Mouse (Mus musculus): Measurements from ENCODE around the gene Nlrp3. TPM values are rescaled to one million over a fixed set of nuclear protein-coding genes. Genes with fewer than 3 reads are reported as not detected.
"Not testable (repeated sequence)": the region's sequence is repeated elsewhere in the genome, so short reads cannot be mapped to it uniquely, and the experiment has no call there.

The Nlrp3 gene
- total RNA-seq, 2 experiments from 2014 or later, result 0.28 to 0.45 TPM

- peak; percentile 54 for DNase-seq
Measured at GRCm38 (mm10) chr11:59537218-59538130, 3.9 kb upstream of the Nlrp3 start.

GRCm38 (mm10) chr11:59538387-59538786 lies 3.0 kb upstream of the Nlrp3 start:
- peak; percentile 59 for DNase-seq

DNA sequence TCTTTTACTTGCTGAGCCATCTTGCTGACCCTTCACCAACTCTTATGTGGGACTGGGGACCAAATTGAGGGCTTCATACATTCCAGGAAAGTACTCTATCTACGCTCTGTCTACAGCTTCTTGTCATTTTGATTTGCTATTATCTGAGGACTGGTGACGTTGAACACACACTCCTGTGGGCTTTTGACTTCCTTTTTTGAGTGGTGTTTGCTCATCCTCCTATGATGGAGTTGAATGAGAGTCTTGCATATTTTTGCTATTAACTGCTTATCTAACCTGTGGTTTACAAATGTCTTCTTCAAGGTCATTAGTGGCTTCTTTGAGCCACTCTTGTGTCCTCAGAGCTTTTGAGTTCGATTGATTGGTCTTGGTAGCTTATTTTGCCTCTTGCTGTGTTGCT lies 1.2 kb upstream of the Nlrp3 start:
- no peak for DNase-seq

GRCm38 (mm10) chr11:59542442-59542841 lies 1.1 kb downstream of the Nlrp3 start:
- DNase-seq, result no peak

GRCm38 (mm10) chr11:59543376-59543775 lies 2.0 kb downstream of the Nlrp3 start:
- no peak for DNase-seq

- DNase-seq, result no peak
Measured at GRCm38 (mm10) chr11:59544005-59544404, 2.6 kb downstream of the Nlrp3 start.

DNA sequence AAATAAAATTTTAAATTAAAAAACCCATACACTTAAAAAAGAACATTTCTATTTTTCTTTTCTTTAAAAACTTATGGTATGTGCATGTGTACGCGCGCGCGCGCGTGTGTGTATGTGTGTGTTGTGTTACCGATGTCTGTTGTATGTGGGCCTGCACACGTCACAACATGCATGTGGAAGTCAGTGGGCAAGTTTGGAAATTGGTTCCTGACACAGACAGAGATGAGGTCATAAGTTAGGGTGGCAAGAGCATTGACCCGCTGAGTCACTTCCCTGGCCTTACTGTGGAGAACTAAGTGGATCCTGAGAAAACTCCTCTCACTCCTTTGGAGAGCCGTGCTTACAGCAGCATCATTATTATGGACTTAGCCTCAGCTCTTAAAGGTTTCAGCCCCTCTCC lies 12.8 kb downstream of the Nlrp3 start:
- no peak for DNase-seq

- DNase-seq, result no peak
Measured at GRCm38 (mm10) chr11:59554535-59554934, 13.2 kb downstream of the Nlrp3 start.

GRCm38 (mm10) chr11:59560906-59561305 lies 19.5 kb downstream of the Nlrp3 start:
- DNase-seq, result no peak

DNA sequence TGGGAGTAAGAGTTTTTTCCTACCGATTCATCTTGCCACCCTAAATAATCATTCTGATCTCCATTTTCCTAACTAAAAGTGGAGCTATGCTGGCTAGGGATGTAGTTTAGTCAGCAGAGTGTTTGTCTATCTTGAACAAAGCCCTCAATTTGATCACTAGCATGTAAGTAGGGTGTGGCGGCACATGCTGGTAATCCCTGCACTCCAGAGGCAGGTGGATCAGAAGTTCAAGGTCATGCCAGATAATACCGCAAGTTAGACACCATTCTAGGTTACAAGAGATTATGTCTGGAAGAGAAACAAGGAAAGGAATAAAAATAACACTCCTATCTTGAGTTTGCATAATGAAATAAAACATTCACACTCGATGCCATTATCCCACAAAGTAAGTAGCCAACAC lies 21.0 kb downstream of the Nlrp3 start:
- no peak for DNase-seq

- DNase-seq, result no peak
Measured at GRCm38 (mm10) chr11:59562837-59563236, 21.5 kb downstream of the Nlrp3 start.

DNA sequence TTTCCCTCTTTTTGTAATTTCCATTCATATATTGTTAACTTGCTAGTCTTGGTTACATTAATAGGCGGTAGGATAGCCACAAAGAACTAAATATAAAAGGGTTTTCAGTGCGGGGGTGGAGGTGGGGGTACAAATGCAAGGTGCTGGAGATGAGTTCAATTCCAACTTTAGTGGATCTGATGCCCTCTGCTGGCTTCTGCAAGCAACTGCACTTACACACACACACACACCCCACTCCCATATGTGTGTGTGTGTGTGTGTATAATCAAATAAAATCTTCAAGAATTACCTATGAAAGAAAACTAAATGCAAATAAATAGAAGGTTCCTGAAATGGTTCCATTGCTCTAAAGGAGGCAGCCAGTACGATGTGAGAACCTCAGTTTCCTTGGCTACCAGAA lies 27.9 kb downstream of the Nlrp3 start:
- DNase-seq, result no peak

- peak; percentile 17 for DNase-seq
Measured at GRCm38 (mm10) chr11:59575726-59576125, 34.4 kb downstream of the Nlrp3 start.

DNA sequence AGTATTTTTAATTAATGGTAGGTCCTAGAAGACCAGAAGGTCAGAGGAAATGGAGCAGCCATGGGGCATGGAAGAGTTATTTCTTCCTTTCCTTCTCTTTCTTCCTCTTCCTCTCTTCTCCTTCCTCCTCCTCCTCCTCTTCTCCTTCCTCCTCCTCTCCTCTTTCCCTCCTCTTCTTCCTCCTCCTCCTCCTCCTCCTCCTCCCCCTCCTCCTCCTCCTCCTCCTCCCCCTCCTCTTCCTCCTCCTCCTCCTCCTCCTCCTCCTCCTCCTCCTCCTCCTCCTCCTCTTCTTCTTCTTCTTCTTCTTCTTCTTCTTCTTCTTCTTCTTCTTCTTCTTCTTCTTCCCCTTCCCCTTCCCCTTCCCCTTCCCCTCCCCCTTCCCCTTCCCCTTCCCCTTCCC lies 34.8 kb downstream of the Nlrp3 start, which contains the start of gene Olfr222:
Gene Olfr222 (minus strand): TSS at position 101 of the 400 bp plus-strand sequence.
- not testable (repeated sequence) for DNase-seq

DNA sequence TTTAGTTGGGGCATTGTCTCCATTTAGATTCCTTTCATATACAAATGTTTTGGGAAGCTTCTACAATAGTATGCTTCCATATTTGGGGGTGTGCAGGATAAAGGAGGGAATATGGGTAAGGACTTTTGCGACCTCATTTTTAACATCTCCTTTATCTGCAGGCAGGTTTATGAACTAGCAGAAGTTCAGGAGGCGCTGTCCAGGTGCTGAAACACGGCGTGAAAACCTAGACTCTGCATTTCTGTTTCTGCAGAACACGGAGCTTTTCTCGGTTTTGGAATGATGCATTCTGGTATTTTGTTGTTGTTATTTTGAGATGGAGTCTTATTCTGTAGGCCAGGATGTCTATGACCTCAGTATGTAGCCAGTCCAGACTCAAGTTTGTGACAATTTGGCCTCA lies 43.2 kb downstream of the Nlrp3 start:
- DNase-seq, result no peak

GRCm38 (mm10) chr11:59589496-59589895 lies 48.1 kb downstream of the Nlrp3 start:
- no peak for DNase-seq

DNA sequence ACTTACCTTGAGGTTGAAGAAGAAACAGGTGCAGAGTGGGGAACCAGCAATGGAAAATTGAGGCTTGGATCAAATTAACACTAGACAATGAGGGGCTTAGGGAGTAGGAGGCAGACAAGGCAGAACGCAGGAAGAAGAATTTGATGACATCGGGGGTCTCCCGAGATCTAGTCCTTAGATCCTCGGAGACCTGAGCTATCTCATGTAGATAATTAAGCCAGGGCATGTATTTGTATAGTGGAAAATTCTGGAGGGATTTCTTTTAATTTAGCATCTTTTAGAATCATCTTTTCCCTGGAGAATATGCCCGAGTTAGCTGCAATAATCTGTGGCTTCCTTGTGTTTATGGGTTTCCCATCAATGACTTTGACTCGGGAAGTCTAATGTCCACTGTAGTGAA lies 51.8 kb downstream of the Nlrp3 start, which contains the start of gene Olfr223:
Gene Olfr223 (minus strand): TSS at position 101 of the 400 bp plus-strand sequence.
- DNase-seq, result no peak

GRCm38 (mm10) chr11:59596091-59596490 lies 54.7 kb downstream of the Nlrp3 start:
- DNase-seq, result no peak

DNA sequence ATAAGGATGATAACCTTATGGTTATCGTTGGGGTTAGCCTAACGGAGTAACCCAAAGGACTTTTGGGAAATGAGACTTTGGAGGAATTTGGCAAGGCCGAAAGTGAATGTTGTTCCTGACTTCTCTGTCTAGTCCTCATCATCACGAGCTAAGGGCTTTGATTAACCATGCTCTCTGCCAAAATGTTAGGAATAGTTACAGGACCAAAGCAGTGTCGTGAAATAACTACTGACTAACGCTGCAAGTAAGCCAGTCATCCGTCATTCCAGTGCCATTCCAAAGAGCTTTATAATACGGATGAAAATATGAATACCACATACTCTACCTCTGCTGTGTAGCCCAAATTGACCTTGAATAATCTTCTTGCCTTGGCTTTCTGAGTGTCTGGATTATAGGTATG lies 55.6 kb downstream of the Nlrp3 start:
- no peak for DNase-seq

- no peak for DNase-seq
Measured at GRCm38 (mm10) chr11:59599211-59599610, 57.8 kb downstream of the Nlrp3 start.

GRCm38 (mm10) chr11:59600872-59601271 lies 59.5 kb downstream of the Nlrp3 start:
- no peak for DNase-seq

DNA sequence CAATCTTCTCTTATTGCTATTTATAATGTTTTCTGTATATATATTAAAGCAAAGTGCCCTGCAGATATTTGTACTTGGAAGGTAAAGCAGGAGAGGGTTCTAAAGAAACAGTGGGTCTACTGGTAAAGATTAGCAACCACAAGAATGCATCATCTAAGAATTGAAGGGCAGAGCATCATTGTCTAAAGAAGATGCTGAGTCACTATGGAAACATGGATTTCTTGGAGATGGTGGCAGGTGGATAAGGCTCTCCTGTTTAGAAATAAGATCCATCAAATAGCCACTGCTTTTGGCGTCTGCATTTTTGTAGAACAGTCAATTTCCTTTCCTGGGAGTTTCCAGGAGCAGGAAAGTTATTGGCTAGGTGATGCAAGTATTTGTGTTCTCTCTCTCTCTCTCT lies 60.9 kb downstream of the Nlrp3 start:
- DNase-seq, result no peak

DNA sequence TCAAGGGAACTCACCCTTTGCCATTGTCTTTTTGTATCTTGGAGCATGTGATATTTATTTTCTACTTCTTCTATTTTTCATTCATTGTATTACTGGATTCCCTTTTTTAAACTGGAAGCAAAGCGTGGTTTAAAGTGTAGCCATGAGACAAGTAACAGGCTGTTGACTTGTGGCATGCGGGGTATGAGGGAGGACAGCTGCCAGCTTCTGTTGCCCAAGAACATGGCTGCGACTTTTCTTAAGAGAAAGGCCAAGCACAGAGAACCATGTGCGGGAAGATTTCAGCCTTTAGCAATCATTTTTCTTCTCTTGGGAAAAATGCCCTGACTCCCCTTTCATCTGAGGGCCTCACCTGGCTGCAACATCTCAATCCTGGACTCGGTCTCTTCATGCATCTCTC lies 70.3 kb downstream of the Nlrp3 start:
- DNase-seq, result no peak

- no peak for DNase-seq
Measured at GRCm38 (mm10) chr11:59614120-59614519, 72.8 kb downstream of the Nlrp3 start.

Data from gastrocnemius, postnatal 10 days (tissue).